Mouse (Mus musculus) v-Abl transformed pro-B cells (cell line): ENCODE measurements around the gene Znrf2.
"Not testable (repeated sequence)": the region's sequence is repeated elsewhere in the genome, so short reads cannot be mapped to it uniquely, and the experiment has no call there.

ENCODE experiments used
- in situ Hi-C, 2 experiments: fragments of 400-800 bp; cut with MboI; formaldehyde crosslinking; loops; one replicate each; pipeline ENCODE4 v1.15.1; 2025; ENCODE audit not compliant: unreplicated experiment in 2 of 2

Znrf2 gene

GRCm38 (mm10) chr6:54833427-54833826, 16.7 kb downstream of the Znrf2 start:
- in situ Hi-C loops: no loop called here

DNA sequence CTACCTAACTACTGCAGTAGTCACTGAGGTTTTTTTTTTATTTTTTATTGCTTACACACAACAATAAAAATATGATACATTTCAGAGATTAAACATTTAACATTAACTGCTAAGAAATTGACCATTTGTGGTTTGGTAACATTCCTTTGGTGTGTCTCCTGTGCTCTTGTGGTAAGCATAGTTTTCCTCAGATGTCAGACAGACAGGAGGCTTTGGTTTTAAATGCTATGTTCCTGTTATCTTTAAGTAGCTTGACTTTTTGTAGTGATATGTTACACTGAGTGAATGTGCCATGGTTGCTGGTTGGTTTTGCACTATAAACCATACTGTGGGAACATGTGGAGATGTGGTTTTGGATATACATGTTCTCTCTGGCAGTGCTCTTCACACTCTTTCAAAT, 19.9 kb downstream of the Znrf2 start:
- in situ Hi-C loops: no loop called here

DNA sequence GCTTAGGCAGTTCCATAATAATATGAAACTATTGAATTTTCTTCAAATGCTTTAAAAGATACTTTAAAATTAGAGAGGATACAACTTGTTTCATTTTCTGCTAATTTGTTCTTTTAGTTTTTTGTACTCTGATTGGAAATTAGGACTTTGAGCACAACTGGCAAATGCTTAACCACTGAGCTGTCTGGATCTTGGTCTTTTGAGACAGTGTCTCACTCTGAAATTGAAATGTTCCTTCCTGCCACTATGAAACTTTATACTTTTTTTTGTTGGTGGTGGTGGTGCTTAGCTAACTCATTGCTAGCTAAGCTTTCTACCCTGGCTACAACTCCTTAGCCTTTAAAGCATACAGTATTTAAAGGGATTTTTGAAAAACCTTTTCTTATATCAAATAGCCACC, 24.7 kb downstream of the Znrf2 start:
- in situ Hi-C loops: no loop called here

- in situ Hi-C loops: no loop called here
Measured at GRCm38 (mm10) chr6:54842041-54842440, 25.3 kb downstream of the Znrf2 start.

DNA sequence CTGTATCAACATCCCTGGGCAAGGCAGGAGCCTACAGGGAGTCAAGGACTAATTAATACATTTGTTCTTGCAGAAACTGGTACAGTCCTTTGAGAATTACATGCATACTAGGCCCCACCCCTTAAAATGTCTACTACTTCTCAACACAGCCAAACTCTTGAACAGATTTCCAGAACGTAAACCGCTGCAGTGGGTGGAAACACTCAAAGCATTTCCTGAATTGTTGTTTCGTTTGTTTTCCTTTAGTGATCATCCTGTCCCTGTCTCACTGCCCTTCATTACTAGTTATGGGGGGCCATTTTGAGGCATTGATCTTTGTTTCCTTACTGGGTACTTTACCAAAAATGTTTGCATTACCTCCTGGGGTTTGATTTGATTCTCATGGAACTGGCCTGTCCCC, 31.8 kb downstream of the Znrf2 start:
- in situ Hi-C loops: no loop called here

DNA sequence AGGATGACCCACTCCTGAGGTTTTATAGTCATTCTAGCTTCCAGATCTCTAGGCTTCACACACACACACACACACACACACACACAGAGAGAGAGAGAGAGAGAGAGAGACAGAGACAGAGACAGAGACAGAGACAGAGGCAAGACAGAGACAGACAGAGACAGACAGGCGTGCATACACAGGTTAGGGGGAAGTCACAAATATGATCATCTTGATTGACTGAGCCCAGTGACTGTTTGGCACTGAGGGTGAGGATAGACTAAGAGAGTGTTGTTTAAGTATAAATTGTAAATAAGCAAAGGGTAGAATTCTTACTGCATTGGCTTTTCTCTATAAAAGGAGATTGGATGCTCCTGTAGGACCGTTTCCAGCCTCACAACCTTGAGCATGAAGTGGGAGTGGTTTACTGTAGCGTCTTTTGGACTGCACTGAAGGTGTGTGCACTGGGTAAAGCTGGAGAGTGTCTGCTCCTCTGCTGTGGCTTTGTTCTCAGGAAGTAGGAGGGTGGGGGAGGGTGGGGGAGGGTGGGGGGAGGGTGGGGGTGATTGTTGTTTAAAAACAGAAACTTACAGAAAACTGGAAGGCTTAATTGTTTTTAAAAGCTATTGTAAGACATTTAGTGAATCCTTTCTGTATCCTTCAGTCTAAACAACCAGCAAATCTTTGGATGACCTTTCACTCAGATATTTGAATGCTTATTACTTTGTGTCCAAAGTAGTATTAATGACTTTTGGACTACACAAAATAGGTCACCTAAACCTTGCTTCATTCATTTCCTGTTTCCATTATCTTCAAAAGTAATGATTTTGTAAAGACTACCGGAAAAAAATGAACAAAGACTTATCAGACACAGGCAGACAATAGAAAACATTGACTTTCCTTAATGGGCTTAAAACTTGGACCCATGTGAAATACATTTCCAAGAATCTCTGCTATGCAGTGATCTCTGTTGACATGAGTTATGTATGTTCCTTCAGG, 32.8 kb downstream of the Znrf2 start:
- in situ Hi-C loops: no loop called here

- in situ Hi-C loops: no loop called here
Measured at GRCm38 (mm10) chr6:54851778-54852177, 35.1 kb downstream of the Znrf2 start.

DNA sequence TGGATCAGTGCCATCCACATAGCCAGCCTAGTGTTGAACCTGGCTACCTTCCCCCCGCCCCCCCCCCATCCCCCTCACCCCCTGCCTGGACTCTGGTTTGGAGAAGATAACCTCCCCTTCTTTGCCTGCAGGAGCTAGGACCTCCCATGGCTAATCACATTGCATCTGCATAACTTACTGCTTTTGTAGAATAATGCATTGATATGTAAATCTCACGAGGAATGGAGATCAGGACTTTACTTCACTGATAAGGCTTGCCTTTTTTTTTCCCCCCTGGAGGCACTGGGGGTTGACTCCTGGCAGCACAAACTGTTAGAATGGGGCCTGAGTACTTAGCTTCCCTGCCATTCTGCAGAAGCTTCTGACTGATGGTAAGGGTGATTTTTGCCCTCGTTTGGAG, 36.0 kb downstream of the Znrf2 start:
- in situ Hi-C loops: no loop called here

DNA sequence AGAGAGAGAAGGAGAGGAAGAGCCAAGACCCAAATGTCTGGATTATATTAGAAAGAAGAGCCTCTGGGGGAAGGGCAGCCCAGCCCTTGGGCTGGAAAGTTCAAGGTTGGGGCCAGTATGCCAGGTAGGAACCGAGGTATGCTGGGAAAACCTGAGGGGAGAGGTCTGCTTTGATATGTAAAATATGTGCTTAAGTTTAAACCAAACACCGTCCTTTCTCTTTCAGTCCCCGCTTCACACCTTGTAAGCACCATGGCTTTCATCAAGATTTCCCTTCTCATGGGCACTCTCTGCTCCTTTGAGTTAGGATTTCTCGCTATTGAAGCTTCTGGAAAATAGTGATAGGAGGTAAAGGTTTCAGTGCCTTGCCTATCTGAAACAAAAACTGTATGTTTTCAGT, 38.1 kb downstream of the Znrf2 start:
- in situ Hi-C loops: no loop called here

DNA sequence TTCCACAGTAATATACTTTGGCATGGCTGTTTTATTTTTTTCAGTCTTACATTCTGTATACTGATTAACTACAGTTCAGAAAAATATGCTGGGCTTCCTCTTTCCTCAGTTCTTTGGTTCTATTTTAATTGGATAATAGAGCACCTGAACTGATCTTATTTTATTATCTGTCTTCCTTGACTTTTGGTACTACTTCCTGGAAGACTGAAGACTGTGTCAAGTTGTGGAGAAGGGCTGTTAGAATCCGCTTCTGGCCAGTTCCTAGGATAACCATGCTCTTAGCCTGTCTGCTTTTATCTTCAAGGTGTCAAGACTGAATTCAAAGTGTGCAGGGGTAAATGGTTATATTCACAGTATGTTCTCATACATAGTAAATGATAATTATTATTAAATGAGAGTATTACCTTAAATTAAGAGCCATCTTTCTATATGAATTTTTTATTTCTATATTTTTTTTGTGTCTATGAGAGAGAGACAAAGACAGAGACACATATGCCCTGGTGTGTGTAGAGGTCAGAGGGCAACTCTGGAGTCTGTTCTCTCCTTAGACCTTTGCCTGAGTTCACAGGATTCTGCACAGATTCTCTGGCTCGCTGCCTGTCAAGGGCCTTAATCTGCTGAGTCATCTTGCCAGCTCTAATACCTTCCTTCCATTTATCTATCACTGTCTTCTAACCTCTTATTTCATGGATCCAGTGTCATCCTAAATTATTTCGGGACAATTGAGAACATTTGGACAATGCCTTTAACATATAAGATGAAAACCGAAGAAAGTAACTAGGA, 39.3 kb downstream of the Znrf2 start:
- in situ Hi-C loops: no loop called here

GRCm38 (mm10) chr6:54859159-54859558, 42.4 kb downstream of the Znrf2 start:
- in situ Hi-C loops: not testable (repeated sequence)

GRCm38 (mm10) chr6:54860180-54860579, 43.5 kb downstream of the Znrf2 start:
- in situ Hi-C loops: no loop called here

DNA sequence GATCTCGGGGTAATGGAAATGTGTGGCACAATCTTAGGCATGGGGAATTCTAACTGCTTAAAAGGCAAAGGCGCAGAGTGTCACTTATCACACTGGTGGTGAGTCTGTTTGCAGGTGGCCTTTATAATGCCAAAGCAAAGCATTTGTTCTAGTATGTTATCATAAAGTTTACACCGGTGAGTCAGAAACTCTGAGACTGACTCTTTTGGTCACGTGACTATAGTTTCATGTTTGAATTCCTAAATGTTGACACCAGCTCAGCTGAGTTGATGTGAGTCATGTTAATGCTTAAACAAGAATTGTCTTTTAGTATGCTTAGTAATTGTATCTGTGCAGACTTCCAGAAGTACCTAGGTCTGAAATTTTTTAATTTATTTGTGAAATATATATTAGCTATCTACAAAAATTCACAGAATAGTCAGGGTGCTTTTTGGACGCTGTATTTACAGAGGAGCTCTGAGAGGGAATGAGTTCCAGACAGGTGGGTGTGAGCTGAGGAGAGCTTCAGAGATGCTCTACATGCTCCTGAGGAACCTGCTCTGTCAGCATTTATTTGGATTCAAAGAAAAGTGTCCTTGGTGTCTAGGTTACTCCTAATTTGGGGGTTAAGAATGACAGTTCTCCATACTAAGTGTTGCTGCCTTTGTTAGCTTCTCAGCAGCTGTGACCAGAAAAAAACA, 50.2 kb downstream of the Znrf2 start:
- in situ Hi-C loops: no loop called here

GRCm38 (mm10) chr6:54867411-54867745, 50.7 kb downstream of the Znrf2 start:
- in situ Hi-C loops: no loop called here

GRCm38 (mm10) chr6:54873029-54873428, 56.3 kb downstream of the Znrf2 start:
- in situ Hi-C loops: no loop called here

DNA sequence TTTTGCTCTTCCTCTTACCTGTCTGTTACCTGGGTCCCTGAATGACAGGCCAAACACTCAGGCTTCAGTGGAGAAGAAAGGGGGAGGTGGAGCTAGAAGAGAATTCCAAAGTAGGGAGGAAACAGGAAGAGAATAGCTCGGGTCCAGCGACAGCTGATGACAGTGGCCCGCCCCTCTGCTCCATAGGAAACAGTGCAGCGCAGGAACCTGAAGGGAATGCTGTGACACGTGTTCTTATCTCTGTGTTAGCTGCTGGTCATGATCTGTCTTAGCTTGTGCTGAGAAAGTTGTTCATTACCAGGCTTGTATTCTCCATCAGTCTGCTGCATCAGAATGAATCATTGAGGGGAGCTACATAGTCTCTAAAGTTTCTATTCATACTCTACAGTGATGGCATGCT, 60.1 kb downstream of the Znrf2 start:
- in situ Hi-C loops: no loop called here

DNA sequence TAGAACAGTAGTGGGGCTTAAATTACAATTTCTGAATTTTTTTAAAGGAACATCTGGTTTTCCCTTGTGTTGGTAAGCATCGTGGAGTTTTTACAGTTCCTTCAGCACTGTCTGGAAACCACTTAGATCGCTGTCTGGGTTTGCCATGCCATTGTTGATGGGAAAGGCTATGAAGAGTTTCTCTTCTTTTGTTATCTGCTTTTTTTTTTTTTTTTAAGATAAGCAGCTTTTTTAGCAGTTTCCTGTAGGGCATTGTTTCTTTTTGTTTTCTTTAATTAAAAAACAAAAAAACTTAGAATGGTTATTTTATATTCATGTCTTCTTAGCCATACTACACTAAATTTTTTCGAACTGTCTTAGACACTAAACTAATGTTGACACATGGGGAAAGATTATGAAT, 60.9 kb downstream of the Znrf2 start:
- in situ Hi-C loops: no loop called here

DNA sequence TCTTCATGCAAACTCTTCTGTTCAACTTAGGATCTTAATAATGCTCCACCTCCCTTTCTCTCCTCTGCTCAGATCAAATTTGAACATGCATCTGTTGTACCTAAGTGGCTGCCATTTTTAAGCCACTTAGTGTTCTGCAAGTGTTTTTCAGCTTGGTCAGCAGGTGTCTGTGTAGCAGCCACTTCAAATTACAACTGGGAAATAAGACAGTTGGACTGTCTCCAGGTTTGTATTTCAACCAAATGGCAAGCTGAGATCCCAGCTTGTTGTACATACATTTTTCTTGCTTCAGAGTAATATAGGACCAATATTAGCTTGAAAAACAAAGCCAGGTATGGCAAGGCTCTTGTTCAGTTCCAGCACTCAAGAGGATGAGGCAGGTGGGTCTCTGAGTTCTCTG, 61.8 kb downstream of the Znrf2 start:
- in situ Hi-C loops: no loop called here

GRCm38 (mm10) chr6:54880086-54880485, 63.4 kb downstream of the Znrf2 start:
- in situ Hi-C loops: loop anchor here in 1 of 2 experiments (5.0 kb wide), 1 partner anchor 63 kb away; the partner anchor contains the start of gene Znrf2

- in situ Hi-C loops: loop anchor here in 1 of 2 experiments (5.0 kb wide), 1 partner anchor 66 kb away; the partner anchor contains the start of gene Znrf2
Measured at GRCm38 (mm10) chr6:54883424-54883823, 66.7 kb downstream of the Znrf2 start.

- in situ Hi-C loops: no loop called here
Measured at GRCm38 (mm10) chr6:54886195-54886594, 69.5 kb downstream of the Znrf2 start.
